In the genomic region with DNA sequence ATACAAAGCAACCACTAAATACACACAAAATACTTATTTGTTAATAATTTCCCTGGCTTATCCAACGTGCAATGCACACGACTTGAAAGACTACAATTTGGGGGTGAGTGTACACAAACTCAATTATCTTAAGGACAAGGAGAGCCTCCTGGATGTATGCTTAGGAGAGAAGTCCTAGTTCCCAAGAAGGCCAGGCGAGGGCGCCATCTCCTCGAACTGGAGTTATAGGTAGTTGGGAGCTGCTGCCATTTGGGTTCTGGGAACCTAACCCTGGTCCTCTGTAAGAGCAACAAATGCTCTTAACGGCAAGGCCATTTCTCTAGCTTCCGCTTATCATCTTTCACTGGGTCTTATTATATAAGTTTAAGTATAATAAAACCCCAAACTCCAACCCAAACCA, we compare ENCODE assay signal across 9 mouse cellular contexts. TPM values are rescaled to one million over a fixed set of nuclear protein-coding genes. Genes with fewer than 3 reads are reported as not detected.
DNase-seq lines count a peak whose midpoint lies in the region; ATAC-seq and TF ChIP-seq lines count a peak whose summit lies in the region.
"Had no signal": no experiment of that assay in that cellular context is flagged by ENCODE, and none has a peak within 500 bp of the region (broad histone marks: within the 10 kb centered on the region; RNA-seq: fewer than 3 reads in every experiment).

No protein-coding gene starts in this region.

- DNase-seq in adrenal gland, postnatal 10 days = peak; percentile 28
- no peak for DNase-seq in adrenal gland, postnatal 25 days
- peak; percentile 28 for DNase-seq in layer of hippocampus, adult 9-11 months
- DNase-seq in layer of hippocampus, postnatal 25 days (ENCODE audit: extremely low spot score in 1 of 2, low spot score in 1 of 2) = no peak
- no peak for DNase-seq in Patski (ENCODE audit: low read depth, low spot score)
- DNase-seq in gastrocnemius, postnatal 14 days = peak; percentile 20
- DNase-seq in spleen, postnatal 36 days (ENCODE audit: low spot score in 2 of 2) = peak; percentile 31 to 49

- TF ChIP-seq CTCF in Patski (IDR thresholded peaks at IDR 0.05) = peak; percentile 71

- no peak for ATAC-seq in Patski
- ATAC-seq in monocyte, adult 5-6 weeks (replicated peaks; ENCODE audit: insufficient number of reproducible peaks, low FRiP score, low TSS enrichment, poor library complexity, severe bottlenecking) = no peak

- intact Hi-C loops in gastrocnemius, postnatal 14 days (cut with DNase I; ENCODE audit: low total_unique reads) = no loop called here

- H3K27me3 ChIP-seq in Patski = no peaks in the 10 kb centered on the region

- in situ Hi-C loops in Patski (cut with MboI; ENCODE audit: low pct_unique_long_range_greater_than_20kb) = no loop called here

- POLR2A ChIA-PET in Patski (lab: Charles Lee) = no interaction called here

- CTCF ChIA-PET in Patski (lab: Charles Lee) = interaction anchor here (1.1 to 1.3 kb wide), 2 partner anchors 12 to 13 kb away, joined by 3 read pairs; no protein-coding TSS in a partner anchor

RNA-seq across cellular contexts. Expression of a gene that starts 1.2 kb away (rescaled TPM):
- 10 to 100 TPM; 15.5 to 20.7 TPM for total RNA-seq in adrenal gland, postnatal 10 days (2021)
- total RNA-seq in adrenal gland, postnatal 25 days (2021) = 22.3 and 22.8 TPM in 2 replicates
- 10 to 100 TPM; 36.1 to 44.0 TPM for total RNA-seq in layer of hippocampus, postnatal 25 days (2021)
- polyA plus RNA-seq in Patski (2021) = 16.8 TPM
- total RNA-seq in gastrocnemius, postnatal 14 days (2021) = 10 to 100 TPM; 16.5 to 19.5 TPM
- total RNA-seq in monocyte, adult 5-6 weeks (2017) = 14.2 to 29.8 TPM (median 24.7 TPM) in 3 replicates

RNA-seq across cellular contexts. Expression of a gene that starts 18.0 kb away (rescaled TPM):
- total RNA-seq in adrenal gland, postnatal 10 days (2021) = 1 to 10 TPM in 1 of 2 experiments, under 1 TPM in 1; 0.66 to 4.4 TPM
- total RNA-seq in adrenal gland, postnatal 25 days (2021) = not detected in 2 replicates
- total RNA-seq in layer of hippocampus, postnatal 25 days (2021) = not detected
- polyA plus RNA-seq in Patski (2021) = not detected
- not detected for total RNA-seq in gastrocnemius, postnatal 14 days (2021)
- total RNA-seq in monocyte, adult 5-6 weeks (2017) = 1.6 to 8.2 TPM (median 4.6 TPM) in 3 replicates
- total RNA-seq: gastrocnemius, adult 8-10 months had no signal

RNA-seq across cellular contexts. Expression of a gene that starts 56.2 kb away (rescaled TPM):
- total RNA-seq in adrenal gland, postnatal 10 days (2021) = 10 to 100 TPM; 15.5 to 21.5 TPM
- 22.3 and 24.4 TPM in 2 replicates for total RNA-seq in adrenal gland, postnatal 25 days (2021)
- total RNA-seq in layer of hippocampus, postnatal 25 days (2021) = 10 to 100 TPM; 18.9 to 19.5 TPM
- 30.5 TPM for polyA plus RNA-seq in Patski (2021)
- 1 to 10 TPM; 7.1 to 7.4 TPM for total RNA-seq in gastrocnemius, postnatal 14 days (2021)
- 5.6 to 17.7 TPM (median 9.1 TPM) in 3 replicates for total RNA-seq in monocyte, adult 5-6 weeks (2017)

RNA-seq across cellular contexts. Expression of a gene that starts 59.7 kb away (rescaled TPM):
- total RNA-seq in adrenal gland, postnatal 10 days (2021) = 1 to 10 TPM; 1.4 to 2.1 TPM
- total RNA-seq in adrenal gland, postnatal 25 days (2021) = 1.5 TPM in 1 of 2 replicates, not detected in the other
- under 1 TPM in 1 of 2 experiments, not detected in 1; 0.91 TPM for total RNA-seq in layer of hippocampus, postnatal 25 days (2021)
- polyA plus RNA-seq in Patski (2021) = 2.4 TPM
- not detected for total RNA-seq in gastrocnemius, postnatal 14 days (2021)
- total RNA-seq in monocyte, adult 5-6 weeks (2017) = 1.3 to 10.1 TPM (median 3.3 TPM) in 3 replicates
- total RNA-seq: gastrocnemius, adult 8-10 months had no signal

Comparison
In these comparisons a context has a peak if more than half of its experiments do, and no peak if none do; other contexts are left out.
1. DNase-seq: peak in adrenal gland, postnatal 10 days (single experiment), layer of hippocampus, adult 9-11 months (single experiment), gastrocnemius, postnatal 14 days (single experiment) and spleen, postnatal 36 days (2 of 2); none in adrenal gland, postnatal 25 days (single experiment), layer of hippocampus, postnatal 25 days (0 of 2) and Patski (single experiment).